Mouse (Mus musculus) heart, adult 2 months (tissue): ENCODE measurements around the gene Rp9.

Experiments
- CTCF ChIP-seq: fragments of 200-600 bp; IDR thresholded peaks from 2 replicates; pipeline ENCODE4 v1.8.1; 2022; ENCODE audit warnings: antibody characterized with exemption, mild to moderate bottlenecking, moderate library complexity
- POLR2A ChIP-seq: fragments of 200-500 bp; IDR thresholded peaks from 2 replicates; pipeline ENCODE4 v1.6.1; 2011; ENCODE audit warnings: mild to moderate bottlenecking, low read depth, low read length, control low read depth; ENCODE audit not compliant: insufficient read depth

- TF ChIP-seq CTCF, result no peak
- TF ChIP-seq POLR2A, result no peak
These were observed 36.3 kb downstream of the Rp9 start for GRCm38 (mm10) chr9:22433221-22433620.
